Mouse (Mus musculus): ENCODE data around the gene Tpr.

Tpr gene

DNA sequence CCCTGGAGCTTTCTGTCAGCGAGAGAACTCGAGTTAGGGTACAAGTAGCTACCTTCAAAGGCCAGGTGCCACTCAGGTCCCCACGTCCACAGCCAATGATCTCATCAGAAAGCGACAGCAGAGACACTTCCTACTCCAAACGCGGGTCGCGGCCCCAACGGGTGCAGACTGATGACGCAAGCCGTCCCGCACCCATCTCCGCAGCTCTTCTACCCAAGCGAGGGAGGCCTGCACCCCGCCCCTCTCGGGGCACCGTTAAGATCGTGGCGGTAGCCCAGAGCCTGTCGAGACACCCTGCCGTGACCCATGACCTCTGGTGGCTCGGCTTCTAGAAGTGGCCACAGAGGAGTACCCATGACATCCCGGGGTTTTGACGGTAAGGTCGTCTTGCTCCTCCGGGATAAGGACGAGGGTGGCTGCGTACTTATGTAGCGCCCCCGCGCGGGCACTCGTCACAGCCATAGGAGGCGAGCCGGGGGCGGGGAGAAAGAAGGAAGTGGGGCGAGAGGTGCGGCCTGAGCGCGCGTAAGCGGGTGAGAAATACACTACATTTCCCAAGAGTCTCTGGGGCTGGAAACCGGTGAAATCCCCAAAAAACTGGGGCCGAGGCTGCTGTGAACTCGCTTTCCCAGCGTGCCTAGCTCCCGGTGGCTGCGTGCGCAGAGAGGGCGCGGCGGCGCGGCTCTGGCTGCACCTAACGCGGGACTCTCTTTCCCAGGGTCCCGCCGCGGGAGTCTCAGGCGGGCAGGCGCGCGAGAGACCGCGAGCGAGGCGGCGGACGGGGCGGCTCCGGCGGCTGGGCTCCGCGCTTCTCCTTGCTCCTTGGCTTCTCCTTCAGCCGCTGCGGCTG, at the start of gene Tpr, which contains the start of gene Odr4:
Gene Tpr, plus strand, starts transcription at position 201 of the 850 bp plus-strand sequence.
Gene Odr4, minus strand, starts transcription at position 443 of the 850 bp plus-strand sequence.
- DNase-seq (ENCODE audit: low spot score): peak; percentile 98

DNA sequence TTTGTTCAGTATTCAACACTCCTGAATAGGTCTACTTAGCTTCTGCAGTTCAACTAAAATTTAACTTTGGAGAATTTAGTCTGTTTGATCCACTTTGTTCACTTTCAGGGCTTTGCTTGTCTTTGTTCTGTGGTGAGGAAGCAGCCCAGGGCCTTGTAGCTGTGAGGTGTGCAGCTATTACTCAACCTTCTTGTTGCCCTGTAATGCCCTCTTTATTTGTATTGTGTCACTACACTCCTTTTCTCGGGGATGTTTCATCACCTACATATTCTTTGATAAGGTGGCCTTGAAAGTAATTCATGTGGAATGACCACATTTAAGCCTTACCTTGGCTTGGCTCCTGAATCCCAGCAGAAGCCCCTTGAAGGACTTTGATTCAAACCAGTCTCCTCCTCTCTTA, 31.8 kb upstream of the Tpr start:
- DNase-seq (ENCODE audit: low spot score): no peak

- peak; percentile 44 for DNase-seq (ENCODE audit: low spot score)
These were observed 19.7 kb upstream of the Tpr start for GRCm38 (mm10) chr1:150372895-150373294.

DNA sequence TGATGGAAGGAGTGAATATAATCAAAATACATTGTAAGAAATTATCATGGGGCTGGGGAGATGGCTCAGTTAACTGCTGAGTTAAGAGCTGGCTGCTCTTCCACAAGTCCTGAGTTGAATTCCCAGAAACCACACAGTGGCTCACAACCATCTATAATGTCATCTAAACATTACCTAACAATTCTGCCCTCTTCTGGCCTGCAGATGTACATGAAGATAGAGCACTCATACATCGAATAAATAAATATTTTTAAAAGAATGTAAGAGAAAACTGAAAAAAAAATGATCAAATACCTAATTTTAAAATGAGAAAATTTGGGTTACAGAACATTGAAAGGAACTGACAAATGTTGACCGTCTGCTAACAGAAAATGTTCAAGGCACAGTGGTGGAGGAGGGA, 18.4 kb upstream of the Tpr start:
- no peak for DNase-seq (ENCODE audit: low spot score)

GRCm38 (mm10) chr1:150384138-150384537, 8.5 kb upstream of the Tpr start:
- no peak for DNase-seq (ENCODE audit: low spot score)

DNA sequence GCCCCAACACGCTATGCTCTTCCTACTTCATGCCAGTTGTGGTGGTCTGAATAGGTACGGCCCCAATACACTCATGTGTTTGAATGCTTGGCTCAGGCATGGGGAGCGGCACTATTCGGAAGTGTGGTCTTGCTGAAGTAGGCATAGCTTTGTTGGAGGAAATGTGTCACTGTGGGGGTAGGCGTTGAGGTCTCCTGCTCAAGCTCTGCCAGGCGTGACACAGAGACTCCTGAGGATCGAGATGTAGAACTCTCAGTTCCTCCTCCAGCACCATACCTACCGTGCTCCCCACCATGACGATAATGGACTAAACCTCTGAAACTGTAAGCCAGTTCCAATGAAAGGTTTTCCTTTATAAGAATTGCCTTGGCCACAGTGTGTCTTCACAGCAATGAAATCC, 5.1 kb upstream of the Tpr start:
- DNase-seq (ENCODE audit: low spot score): no peak

DNA sequence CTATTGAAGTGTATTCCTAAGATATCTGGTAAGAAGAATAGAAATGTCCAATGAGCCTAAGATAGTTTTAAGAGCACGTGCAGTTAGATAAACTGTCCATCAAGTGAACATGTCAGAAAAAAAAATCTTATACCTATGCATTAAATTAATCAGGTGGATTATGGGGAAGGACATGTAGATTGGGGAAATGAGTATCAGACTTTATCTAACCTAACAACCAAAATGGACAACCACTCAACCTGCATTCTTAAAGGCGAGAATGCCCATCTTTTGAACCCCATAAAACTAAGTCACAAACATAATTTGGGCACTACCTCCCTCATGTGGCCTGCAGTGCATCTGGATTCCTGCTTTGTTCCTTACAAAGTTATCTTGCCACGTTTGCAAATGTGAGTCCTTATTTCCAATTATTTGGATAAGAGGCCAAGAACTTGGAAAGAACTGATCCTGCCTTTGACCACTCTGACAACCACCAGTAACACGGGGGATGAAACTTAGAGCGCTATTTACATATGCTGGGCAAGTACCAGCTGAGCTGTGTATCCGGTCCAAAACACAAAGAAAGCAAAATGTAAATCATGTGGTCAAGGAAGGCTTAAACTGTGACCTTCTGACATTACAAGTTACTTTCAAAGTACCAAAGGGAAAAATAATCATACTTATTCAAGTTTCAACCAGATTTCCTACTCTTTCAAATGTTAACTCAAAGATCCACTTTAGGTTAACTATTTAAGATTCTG, 3.1 kb upstream of the Tpr start:
- DNase-seq (ENCODE audit: low spot score): no peak

DNA sequence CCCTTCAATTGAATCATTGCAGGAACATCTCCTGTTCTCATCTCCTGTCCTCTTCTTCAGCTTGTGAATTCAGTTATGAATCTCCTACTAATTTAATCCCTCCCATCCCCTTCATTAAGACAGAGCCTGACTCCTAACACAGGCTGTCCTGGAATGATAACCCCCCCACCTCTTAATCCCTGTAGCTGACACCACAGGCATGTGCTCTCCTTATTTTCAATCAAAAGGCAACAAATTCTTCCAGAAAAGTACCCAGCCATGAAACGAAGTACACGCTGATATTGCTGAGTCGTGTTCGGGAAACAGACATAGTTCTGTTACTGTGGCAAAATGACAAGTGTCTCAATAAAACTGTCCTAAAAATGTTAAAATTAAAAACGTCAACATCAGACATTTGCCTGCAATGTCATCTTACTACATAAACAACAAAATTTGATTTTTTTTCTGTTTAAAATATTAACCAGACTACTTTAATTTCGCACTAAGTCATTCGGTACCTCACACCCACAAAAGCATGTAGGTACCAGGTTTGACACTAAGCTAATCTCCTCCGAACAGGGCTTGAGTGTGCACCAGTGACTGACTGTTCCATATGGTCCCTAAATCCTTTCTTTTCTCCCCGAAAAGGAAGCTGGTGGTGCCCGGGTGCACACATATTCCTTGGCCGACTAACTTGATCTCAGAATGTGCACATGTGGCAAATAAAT, 554 bp upstream of the Tpr start:
- DNase-seq (ENCODE audit: low spot score): peak; percentile 21

DNA sequence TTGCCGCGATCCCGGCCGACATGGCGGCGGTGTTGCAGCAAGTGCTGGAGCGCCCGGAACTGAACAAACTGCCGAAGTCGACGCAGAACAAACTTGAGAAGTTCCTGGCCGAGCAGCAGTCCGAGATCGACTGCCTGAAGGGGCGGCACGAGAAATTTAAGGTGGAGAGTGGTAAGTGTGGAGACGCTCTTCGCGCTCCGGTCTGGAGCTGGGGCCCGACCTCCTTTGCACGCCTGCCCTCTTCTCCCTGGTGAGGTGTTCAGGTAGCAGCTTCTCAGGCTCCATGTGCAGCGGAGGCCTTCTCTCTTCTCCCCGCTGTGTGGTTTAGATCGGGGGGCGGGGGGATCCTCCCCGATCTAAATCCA, 832 bp downstream of the Tpr start:
- no peak for DNase-seq (ENCODE audit: low spot score)

DNA sequence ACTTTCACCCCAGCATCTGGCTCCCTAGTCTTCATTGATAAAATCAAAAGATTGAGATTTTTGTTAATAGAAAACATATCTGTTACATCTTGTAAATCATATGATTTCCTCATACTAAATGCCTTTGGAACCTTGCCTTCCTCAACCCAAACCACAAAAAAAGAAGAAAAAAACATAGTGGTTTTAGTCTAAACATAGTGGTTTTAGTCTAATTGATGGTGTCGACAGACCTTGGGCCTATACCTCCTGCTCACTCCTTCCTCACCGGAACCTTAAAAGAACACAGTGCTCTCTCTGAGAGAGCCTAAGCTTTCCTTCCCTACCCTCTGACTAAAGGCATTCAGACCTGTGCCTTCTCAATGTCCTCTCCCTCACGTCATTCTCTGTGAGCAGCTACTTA, 3.4 kb downstream of the Tpr start:
- DNase-seq (ENCODE audit: low spot score): no peak

- no peak for DNase-seq (ENCODE audit: low spot score)
These were observed 11.3 kb downstream of the Tpr start for GRCm38 (mm10) chr1:150403914-150404313.

DNA sequence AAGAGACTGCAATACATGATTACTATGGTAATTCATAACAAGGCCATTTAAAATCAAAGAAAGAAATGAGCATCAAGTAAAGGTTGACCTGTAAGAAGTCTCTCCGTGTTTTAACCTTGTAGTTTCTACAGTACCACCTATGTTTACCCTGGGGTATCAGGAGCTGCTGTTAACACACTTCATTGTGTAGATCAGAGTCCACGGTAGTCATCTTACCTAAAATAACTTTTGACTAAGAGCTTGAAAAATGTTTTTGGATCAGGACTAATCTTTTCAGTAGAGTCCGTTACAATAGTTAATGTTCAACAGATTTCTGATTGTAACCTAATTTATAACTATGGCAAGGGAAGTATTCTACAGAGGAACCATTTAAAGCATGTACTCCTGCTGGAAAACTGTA, 11.9 kb downstream of the Tpr start:
- DNase-seq (ENCODE audit: low spot score): no peak

GRCm38 (mm10) chr1:150407285-150407684, 14.6 kb downstream of the Tpr start:
- no peak for DNase-seq (ENCODE audit: low spot score)

- DNase-seq (ENCODE audit: low spot score): no peak
These were observed 17.4 kb downstream of the Tpr start for GRCm38 (mm10) chr1:150409996-150410395.

GRCm38 (mm10) chr1:150416006-150416405, 23.4 kb downstream of the Tpr start:
- DNase-seq (ENCODE audit: low spot score): no peak

DNA sequence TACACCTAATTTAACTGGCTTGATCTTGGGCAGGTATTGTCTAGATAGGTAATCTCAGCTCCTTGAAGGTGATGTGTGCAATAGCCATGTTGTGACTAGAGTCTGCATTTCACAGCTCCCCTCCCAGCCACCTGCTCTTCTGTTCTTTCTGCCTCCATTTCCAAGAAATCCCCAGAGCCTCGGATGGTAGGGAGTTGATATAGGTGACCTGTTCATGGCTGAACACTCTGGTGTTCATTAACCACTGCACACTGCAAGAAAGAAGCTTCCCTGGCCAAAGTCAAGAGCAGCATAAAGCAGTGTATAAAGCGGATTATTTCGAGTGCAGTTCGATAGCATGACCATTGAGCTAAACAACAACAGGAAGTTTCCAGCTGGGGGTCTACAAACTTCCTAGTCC, 25.8 kb downstream of the Tpr start:
- no peak for DNase-seq (ENCODE audit: low spot score)

GRCm38 (mm10) chr1:150425665-150426064, 33.0 kb downstream of the Tpr start:
- no peak for DNase-seq (ENCODE audit: low spot score)

- no peak for DNase-seq (ENCODE audit: low spot score)
These were observed 33.6 kb downstream of the Tpr start for GRCm38 (mm10) chr1:150426216-150426615.

- no peak for DNase-seq (ENCODE audit: low spot score)
These were observed 46.0 kb downstream of the Tpr start for GRCm38 (mm10) chr1:150438641-150439040.

DNA sequence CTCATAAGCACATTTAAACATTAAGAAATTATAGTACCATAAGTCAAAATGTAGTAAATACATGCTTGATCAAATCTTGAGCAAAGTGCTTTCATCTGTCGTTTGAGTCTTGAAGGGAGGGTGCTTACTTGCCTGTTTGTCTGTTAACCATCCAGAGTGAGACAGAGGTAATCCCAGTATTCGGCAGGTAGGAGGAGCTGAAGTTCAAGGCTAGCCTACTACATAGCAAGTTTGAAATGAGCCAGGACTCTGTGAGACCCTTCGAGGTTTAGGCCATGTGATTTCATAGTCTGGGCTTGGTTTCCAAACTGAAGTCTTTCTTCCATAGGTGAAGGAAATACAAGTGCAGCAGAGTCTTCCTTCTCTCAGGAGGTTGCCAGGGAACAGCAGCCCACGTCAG, 49.1 kb downstream of the Tpr start:
- no peak for DNase-seq (ENCODE audit: low spot score)

DNA sequence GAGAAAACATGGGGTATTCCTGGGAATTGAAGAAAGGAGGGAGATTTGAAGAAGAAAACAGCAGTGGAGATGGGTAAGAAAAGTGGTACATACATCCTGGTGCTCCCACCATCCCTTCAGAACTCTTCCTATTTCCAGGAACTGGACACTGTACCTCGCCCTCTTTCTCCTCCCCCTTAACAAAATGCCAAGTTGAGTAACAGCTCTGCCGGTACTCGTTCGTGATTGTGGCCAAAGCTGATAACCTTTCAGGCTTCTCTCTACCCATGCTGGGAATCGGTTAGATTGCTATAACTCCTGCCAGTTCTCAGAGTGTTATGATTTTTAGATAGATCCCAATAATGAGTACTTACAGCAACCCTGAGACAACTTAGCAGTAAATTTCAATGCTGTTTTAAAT, 66.3 kb downstream of the Tpr start:
- DNase-seq (ENCODE audit: low spot score): no peak

GRCm38 (mm10) chr1:150459599-150459998, 67.0 kb downstream of the Tpr start:
- DNase-seq (ENCODE audit: low spot score): no peak

GRCm38 (mm10) chr1:150460595-150460994, 68.0 kb downstream of the Tpr start:
- DNase-seq (ENCODE audit: low spot score): no peak
